Mouse (Mus musculus) stomach, embryonic 16.5 days (tissue): Measurements from ENCODE around the gene Ankrd10. TPM values are rescaled to one million over a fixed set of nuclear protein-coding genes. Genes with fewer than 3 reads are reported as not detected.
A peak's percentile ranks its signal among the peaks of the same experiment; 100 is the strongest.

Experiments
- ATAC-seq: fragments of 200-750 bp; cut with Nextera tagmentation; 2 replicates; pipeline ENCODE4 v1.8.0; 2017; ENCODE audit warnings: moderate number of reproducible peaks, moderate TSS enrichment; ENCODE audit not compliant: insufficient read depth, low FRiP score
- H3K27ac ChIP-seq: fragments of 300-500 bp; sonication (generic); 2 replicates; pipeline ENCODE4 v1.5.1; 2014; ENCODE audit warnings: low read length
- H3K27me3 ChIP-seq: fragments of 300-500 bp; sonication (generic); 2 replicates; pipeline ENCODE4 v1.6.1; 2014; ENCODE audit warnings: low read length, control low read depth, mixed read lengths; ENCODE audit not compliant: control insufficient read depth, insufficient read depth
- H3K36me3 ChIP-seq: fragments of 300-500 bp; sonication (generic); 2 replicates; pipeline ENCODE4 v1.6.1; 2014; ENCODE audit warnings: low read length; ENCODE audit not compliant: control insufficient read depth, insufficient read depth
- H3K4me1 ChIP-seq: fragments of 300-500 bp; sonication (generic); 2 replicates; pipeline ENCODE4 v1.6.1; 2014; ENCODE audit warnings: low read length, control low read depth, mixed read lengths; ENCODE audit not compliant: control insufficient read depth, insufficient read depth
- H3K4me2 ChIP-seq: fragments of 300-500 bp; sonication (generic); 2 replicates; pipeline ENCODE4 v1.6.1; 2014; ENCODE audit warnings: low read depth, low read length, mixed read lengths
- H3K4me3 ChIP-seq: fragments of 300-500 bp; sonication (generic); replicated peaks from 2 replicates; pipeline ENCODE4 v1.5.1; 2014; ENCODE audit warnings: mild to moderate bottlenecking, low read length
- H3K9ac ChIP-seq: fragments of 300-500 bp; sonication (generic); 2 replicates; pipeline ENCODE4 v1.6.1; 2014; ENCODE audit warnings: low read length
- H3K9me3 ChIP-seq: fragments of 300-500 bp; sonication (generic); replicated peaks from 2 replicates; pipeline ENCODE4 v1.6.1; 2016; ENCODE audit warnings: low read length, control low read depth; ENCODE audit not compliant: control insufficient read depth
- WGBS: fragments of 180-500 bp; shearing (Covaris S2); extraction: QIAGEN DNeasy Blood & Tissue Kit; methylation state at CpG from one replicate; pipeline ENCODE4 v1.1.7; 2014; 5-methylcytosine and 5-hydroxymethylcytosine counted together
- polyA plus RNA-seq: library from polyadenylated mRNA; unstranded; fragments of >200 nt; fragmentation: Nextera tagmentation; extraction: Ambion mirVana; gene quantifications from 2 replicates; pipeline ENCODE4 v1.2.1, GENCODE M21; 2015

Ankrd10 gene
- polyA plus RNA-seq, 1 experiment from 2014 or later: 83.0 TPM

DNA sequence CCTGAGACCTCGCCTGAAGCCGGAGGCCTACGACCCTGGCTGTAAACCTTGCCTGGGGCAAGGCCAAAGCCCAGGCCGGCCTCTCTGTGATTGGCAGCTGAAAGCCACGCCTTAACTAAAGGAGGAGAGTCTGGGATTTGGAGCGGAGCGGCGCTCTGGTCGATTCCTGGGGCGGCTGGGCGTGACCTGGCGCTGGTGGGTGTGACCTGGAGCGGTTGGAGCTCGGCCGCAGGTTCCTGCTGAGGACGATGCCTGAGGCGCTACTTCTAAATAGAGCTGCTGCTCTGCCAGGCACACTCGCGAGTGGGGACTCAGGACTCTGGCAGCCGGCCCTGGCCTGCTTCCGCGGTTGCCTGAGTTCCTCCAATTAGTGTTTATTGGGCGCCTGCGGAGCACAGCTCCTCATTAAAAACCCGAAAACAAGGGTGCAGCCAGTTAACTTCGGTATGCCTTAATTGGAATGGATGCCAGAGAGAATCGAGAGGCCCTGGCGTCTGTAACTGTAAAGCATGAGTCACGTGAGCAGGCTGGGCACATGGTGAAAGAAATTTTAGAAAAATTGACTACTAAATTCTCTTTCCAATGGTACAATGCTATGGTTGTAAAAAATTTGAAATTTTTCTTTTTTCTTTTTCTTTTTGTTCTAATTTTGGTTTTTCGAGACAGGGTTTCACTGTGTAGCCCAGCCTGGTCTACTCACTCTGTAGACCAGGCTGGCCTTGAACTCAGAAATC is 934 bp upstream of the Ankrd10 start:
- Histone ChIP-seq H3K27me3 (no peaks in the 10 kb centered on the region), H3K9me3 (no peaks in the 10 kb centered on the region), H3K27ac (peak overlapping the region; percentile 99), H3K4me2 (peak overlapping the region; percentile 76), H3K9ac (peak overlapping the region; percentile 66), H3K4me1 (peaks cover 22% of the 10 kb centered on the region), H3K36me3 (peaks cover 4% of the 10 kb centered on the region; the same call in 1 of the 2 replicates), H3K4me3 (peak overlapping the region; percentile 96)
- ATAC-seq: peak; percentile 60
- 6% methylated on average over 30 of the region's 30 CpGs for WGBS

DNA sequence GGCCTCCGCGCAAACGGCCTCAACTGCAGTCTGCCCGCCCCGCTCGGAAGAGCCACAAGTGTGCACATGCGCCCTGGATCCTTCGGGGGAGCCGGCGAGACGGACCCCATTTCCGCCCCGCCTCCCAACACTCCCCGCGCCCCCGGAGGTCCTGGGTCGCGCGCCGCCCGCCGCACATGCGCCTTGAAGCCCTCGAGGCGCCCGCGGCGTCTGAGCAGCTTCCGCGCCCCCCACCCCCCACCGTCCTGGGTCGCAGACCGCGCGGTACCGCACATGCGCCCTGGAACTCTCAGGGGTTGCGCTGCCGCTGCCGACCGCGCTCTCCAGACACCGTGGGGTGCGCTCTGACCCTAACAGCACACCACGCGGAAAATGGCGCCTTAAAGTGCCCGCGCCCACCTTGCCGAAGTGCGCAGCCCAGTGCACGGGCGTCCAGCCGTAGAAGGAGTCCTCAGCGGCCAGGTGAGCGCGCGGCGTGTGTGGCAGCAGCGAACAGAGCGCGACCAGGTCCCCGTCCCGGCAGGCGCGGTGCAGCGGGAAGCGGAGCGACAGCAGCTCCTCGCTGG is 462 bp downstream of the Ankrd10 start:
- peak overlapping the region; percentile 92 for H3K9ac ChIP-seq
- H3K36me3 ChIP-seq: peaks cover 13% of the 10 kb centered on the region
- no peaks in the 10 kb centered on the region for H3K9me3 ChIP-seq
- under 1% methylated on average over 70 of the region's 70 CpGs for WGBS
- H3K4me2 ChIP-seq: peak overlapping the region; percentile 93
- H3K27ac ChIP-seq: peak overlapping the region; percentile 99
- peak overlapping the region; percentile 96 for H3K4me3 ChIP-seq
- peak; percentile 82 for ATAC-seq
- H3K4me1 ChIP-seq: peaks cover 26% of the 10 kb centered on the region
- H3K27me3 ChIP-seq: no peaks in the 10 kb centered on the region

DNA sequence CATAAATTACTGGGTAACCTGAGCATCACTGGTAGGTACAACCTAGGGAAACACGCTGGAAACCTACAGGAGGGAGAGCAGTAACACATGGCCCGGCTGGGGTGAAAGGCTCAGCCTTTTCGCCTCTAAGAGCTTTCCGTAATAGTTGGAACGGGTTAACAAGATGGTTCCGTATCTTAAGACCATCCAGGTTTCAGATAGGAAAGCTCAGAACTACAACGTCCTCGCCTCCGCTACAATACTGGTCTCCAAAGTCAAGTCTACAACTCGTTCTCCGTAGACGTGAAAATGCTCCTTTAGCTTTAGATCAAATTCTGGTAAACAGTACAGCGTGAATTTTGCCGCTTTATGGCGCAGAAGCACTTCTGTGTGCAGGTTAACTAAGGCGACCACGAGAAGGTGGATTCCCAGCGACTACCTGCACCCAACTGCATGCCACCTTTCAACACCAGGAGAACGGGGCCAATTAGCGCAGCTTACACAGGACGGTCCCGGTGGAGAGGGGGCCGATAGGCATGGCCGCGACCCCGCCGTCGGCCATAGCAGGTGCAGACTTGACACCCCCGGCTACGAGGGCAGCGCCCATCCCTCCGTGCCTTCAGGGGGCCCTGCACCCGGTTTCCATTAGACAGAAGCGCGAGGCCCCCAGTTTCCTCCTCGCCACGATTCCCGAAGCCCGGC is 1.1 kb downstream of the Ankrd10 start:
- ATAC-seq: 0 out of 2 replicates have a peak, but pooled peaks have one; percentile 2
- Histone ChIP-seq H3K9me3 (no peaks in the 10 kb centered on the region), H3K27me3 (no peaks in the 10 kb centered on the region), H3K4me3 (peak overlapping the region; percentile 96), H3K27ac (peak overlapping the region; percentile 99; the same call in 1 of the 2 replicates), H3K4me2 (peak overlapping the region; percentile 93), H3K4me1 (peaks cover 26% of the 10 kb centered on the region), H3K36me3 (peaks cover 14% of the 10 kb centered on the region), H3K9ac (peak overlapping the region; percentile 92)
- WGBS: under 1% methylated on average over 39 of the region's 39 CpGs

DNA sequence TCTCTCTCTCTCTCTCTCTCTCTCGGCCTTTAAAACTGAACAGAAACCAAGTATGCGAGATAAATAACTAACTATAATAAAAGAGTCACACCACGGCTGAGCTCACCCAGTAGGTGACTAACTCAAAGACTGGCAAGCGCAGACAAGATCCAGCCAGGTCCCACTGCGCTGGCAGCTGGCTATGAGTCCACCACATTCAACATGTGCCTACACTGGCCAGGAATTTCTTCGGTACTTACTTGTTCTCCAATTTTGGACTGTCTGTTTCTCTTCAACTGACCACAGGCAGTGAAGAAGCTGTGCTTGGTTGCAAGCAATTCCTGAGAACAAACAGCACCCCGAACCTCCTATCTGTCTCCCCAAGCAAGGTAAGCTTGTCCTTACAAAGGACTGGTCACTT is 2.1 kb downstream of the Ankrd10 start:
- Histone ChIP-seq H3K9me3 (no peaks in the 10 kb centered on the region), H3K9ac (peak overlapping the region; percentile 92), H3K4me2 (peak overlapping the region; percentile 93), H3K36me3 (peaks cover 14% of the 10 kb centered on the region), H3K27me3 (no peaks in the 10 kb centered on the region), H3K4me1 (peaks cover 26% of the 10 kb centered on the region), H3K4me3 (peak overlapping the region; percentile 96), H3K27ac (no peak overlapping the region)
- WGBS: 42% methylated on average over 7 of the region's 7 CpGs
- no peak for ATAC-seq

DNA sequence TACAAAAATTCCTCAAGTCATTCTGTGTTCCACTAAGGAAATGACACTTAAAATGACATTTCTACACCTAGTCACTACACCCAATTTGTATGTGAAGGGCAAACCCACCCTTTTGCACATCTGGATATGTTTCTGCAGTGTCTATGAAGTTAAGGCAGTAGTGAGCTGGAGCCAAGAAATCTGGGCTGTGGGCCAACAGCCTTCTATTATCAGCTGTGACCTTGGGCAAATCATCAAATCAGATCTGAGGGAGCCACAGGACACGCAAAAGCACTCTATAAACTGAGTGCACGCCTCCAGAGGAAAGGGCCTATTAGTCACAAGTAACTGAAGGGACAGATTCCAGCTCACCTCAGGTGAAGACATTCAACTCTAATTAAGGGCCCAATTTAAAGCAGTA is 3.2 kb downstream of the Ankrd10 start:
- Histone ChIP-seq H3K4me3 (no peak overlapping the region), H3K36me3 (peaks cover 22% of the 10 kb centered on the region), H3K4me1 (peaks cover 26% of the 10 kb centered on the region), H3K27ac (no peak overlapping the region), H3K9ac (no peak overlapping the region), H3K4me2 (0 out of 2 replicates have a peak overlapping the region, but pooled peaks have one; percentile 93), H3K9me3 (no peaks in the 10 kb centered on the region), H3K27me3 (no peaks in the 10 kb centered on the region)
- ATAC-seq: no peak
- 2% methylated on average over 2 of the region's 2 CpGs for WGBS

DNA sequence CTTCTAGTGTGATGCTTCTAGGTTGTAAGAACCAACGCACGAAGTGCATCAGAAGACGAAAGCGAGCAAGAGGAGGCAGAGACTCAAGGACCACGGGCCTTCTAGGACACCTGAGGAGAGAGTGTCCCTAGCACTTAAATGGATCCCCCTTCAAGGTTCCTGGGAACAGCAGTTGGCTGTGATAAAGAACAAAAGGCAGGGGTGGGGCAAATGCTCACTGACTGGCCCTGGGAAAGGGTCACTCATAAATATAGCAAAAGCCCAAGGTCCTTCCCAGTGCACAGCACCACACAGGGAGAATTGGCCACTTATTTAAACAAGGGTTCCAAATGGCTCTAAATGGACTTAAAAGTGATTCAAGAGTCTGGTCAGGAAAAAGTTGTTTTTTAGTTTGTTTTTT is 6.4 kb downstream of the Ankrd10 start:
- no peak overlapping the region for H3K4me2 ChIP-seq
- H3K4me1 ChIP-seq: peaks cover 26% of the 10 kb centered on the region
- WGBS: 77% methylated on average over 5 of the region's 5 CpGs
- H3K27me3 ChIP-seq: no peaks in the 10 kb centered on the region
- H3K36me3 ChIP-seq: peaks cover 26% of the 10 kb centered on the region
- H3K4me3 ChIP-seq: no peak overlapping the region
- ATAC-seq: no peak
- H3K9me3 ChIP-seq: no peaks in the 10 kb centered on the region
- no peak overlapping the region for H3K27ac ChIP-seq
- no peak overlapping the region for H3K9ac ChIP-seq

DNA sequence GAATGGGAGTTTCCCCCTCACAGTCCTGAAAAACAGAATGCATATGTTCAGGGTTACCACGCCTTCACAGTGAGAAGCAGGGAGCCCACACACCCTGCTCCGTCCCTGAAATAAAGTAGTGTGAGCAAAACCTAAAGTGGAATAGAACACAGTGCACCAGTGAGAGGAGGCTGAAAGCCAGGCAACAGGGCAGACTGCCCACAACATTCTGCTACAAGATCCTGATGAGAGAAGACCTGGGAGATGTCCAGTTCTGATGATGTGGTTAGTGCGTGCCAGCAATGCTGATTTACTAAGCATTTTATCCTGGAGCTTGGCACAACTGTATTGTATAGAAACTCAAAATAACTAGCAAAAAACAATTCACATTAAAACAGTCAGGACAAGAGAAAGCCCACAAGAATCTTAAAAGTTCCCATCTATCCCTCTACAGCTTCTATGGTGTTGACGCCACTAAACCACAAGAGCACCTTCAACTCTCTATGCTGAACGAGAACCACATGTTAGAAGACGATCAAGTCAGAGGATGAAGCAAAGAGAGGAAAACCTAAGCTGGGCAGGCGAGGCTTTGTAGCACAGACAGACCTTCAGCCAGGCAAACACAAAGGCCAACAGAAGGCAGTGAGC is 6.9 kb downstream of the Ankrd10 start:
- Histone ChIP-seq H3K27me3 (no peaks in the 10 kb centered on the region), H3K4me2 (no peak overlapping the region), H3K9ac (no peak overlapping the region), H3K9me3 (no peaks in the 10 kb centered on the region), H3K36me3 (peaks cover 26% of the 10 kb centered on the region), H3K4me3 (no peak overlapping the region), H3K27ac (no peak overlapping the region), H3K4me1 (peaks cover 20% of the 10 kb centered on the region)
- ATAC-seq: no peak
- whole genome bisulfite sequencing: 77% methylated on average over 7 of the region's 7 CpGs

DNA sequence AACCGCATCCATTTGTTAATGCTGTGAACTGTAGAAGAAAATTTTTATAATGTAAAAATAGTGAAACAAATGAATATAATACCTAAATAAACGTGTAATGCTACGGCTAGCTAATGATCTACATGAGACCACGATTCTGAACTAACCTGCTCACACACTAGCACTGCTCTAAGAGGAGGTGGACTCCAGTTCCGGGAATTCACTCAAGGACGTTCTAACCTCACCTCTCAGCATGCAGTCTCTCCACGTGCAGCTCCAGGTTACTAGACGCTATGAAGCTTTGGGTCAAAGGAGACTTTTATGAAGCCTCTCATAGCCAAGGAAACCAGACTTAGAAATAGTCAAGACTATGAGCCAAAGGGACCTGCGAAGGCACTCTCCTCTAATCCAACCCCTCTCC is 7.8 kb downstream of the Ankrd10 start:
- Histone ChIP-seq H3K9ac (no peak overlapping the region), H3K4me2 (no peak overlapping the region), H3K4me3 (no peak overlapping the region), H3K27ac (no peak overlapping the region), H3K36me3 (peaks cover 26% of the 10 kb centered on the region), H3K27me3 (no peaks in the 10 kb centered on the region), H3K9me3 (no peaks in the 10 kb centered on the region), H3K4me1 (peaks cover 11% of the 10 kb centered on the region)
- no peak for ATAC-seq
- 82% methylated on average over 9 of the region's 9 CpGs for WGBS

DNA sequence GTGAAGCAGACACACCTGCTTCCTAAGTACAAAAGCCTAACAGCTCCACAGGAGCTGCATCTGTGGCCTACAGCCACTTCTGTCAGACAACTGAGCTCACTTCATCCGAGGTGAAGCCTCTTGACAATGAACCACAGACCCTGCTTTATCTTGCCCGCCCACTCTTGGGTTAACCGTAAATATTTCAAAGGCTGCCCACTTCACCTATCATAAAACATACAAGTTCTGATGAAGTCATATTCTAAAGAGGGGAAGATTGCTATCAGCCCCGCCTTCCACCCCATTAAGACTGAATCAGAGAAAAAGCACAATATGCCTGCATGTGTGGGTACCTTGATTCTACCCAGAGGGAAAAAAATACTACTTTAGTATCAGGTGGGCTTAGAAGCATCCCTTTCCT is 10.5 kb downstream of the Ankrd10 start:
- no peak overlapping the region for H3K9ac ChIP-seq
- no peaks in the 10 kb centered on the region for H3K27me3 ChIP-seq
- no peak overlapping the region for H3K4me3 ChIP-seq
- no peak overlapping the region for H3K4me2 ChIP-seq
- no peak overlapping the region for H3K27ac ChIP-seq
- WGBS: 67% methylated on average over 4 of the region's 4 CpGs
- H3K36me3 ChIP-seq: peaks cover 12% of the 10 kb centered on the region
- H3K9me3 ChIP-seq: no peaks in the 10 kb centered on the region
- 0 out of 2 replicates have a peak, but pooled peaks cover 2% of the 10 kb centered on the region for H3K4me1 ChIP-seq
- ATAC-seq: no peak
